Mouse (Mus musculus) liver, postnatal 0 days (tissue): ENCODE measurements around the gene Tacr1. TPM values are rescaled to one million over a fixed set of nuclear protein-coding genes. Genes with fewer than 3 reads are reported as not detected.

ENCODE experiments used
- ATAC-seq: fragments of 200-750 bp; cut with Nextera tagmentation; 2 replicates; pipeline ENCODE4 v1.8.0; 2017; ENCODE audit warnings: mild to moderate bottlenecking, moderate library complexity
- DNase-seq: peaks from one replicate; pipeline ENCODE4 v3.0.0-alpha.2; 2016
- H3K27ac ChIP-seq: fragments of 300-500 bp; sonication (generic); 2 replicates; pipeline ENCODE4 v1.5.1; 2014; ENCODE audit warnings: antibody characterized with exemption, moderate library complexity, mild to moderate bottlenecking, low read depth
- H3K27me3 ChIP-seq: fragments of 300-500 bp; sonication (generic); 2 replicates; pipeline ENCODE4 v1.6.1; 2014; ENCODE audit warnings: low read length, control low read depth, mixed read lengths; ENCODE audit not compliant: insufficient read depth
- H3K36me3 ChIP-seq: fragments of 300-500 bp; sonication (generic); replicated peaks from 2 replicates; pipeline ENCODE4 v1.6.1; 2014; ENCODE audit warnings: mild to moderate bottlenecking, control low read depth, low read length, moderate library complexity, mixed read lengths; ENCODE audit not compliant: insufficient read depth
- H3K4me1 ChIP-seq: fragments of 300-500 bp; sonication (generic); 2 replicates; pipeline ENCODE4 v1.6.1; 2014; ENCODE audit warnings: antibody characterized with exemption, mild to moderate bottlenecking, control low read depth; ENCODE audit not compliant: insufficient read depth
- H3K4me2 ChIP-seq: fragments of 300-500 bp; sonication (generic); 2 replicates; pipeline ENCODE4 v1.6.1; 2014; ENCODE audit warnings: low read depth, mild to moderate bottlenecking, low read length, moderate library complexity, mixed read lengths
- H3K4me3 ChIP-seq: fragments of 300-500 bp; sonication (generic); 2 replicates; pipeline ENCODE4 v1.5.1; 2014; ENCODE audit warnings: low read depth, low read length
- H3K9ac ChIP-seq: fragments of 300-500 bp; sonication (generic); replicated peaks from 2 replicates; pipeline ENCODE4 v1.6.1; 2014; ENCODE audit warnings: mild to moderate bottlenecking, moderate library complexity
- H3K9me3 ChIP-seq: fragments of 300-500 bp; sonication (generic); 2 replicates; pipeline ENCODE4 v1.6.1; 2016; ENCODE audit warnings: mild to moderate bottlenecking, control low read depth, low read length, mixed read lengths
- CTCF ChIP-seq: sonication (generic); IDR thresholded peaks from 2 replicates; pipeline ENCODE4 v1.5.1; 2016; ENCODE audit warnings: antibody characterized with exemption, low read depth
- EP300 ChIP-seq: IDR thresholded peaks from 2 replicates; pipeline ENCODE4 v1.6.1; 2016; ENCODE audit warnings: antibody characterized with exemption, low read depth, mild to moderate bottlenecking
- WGBS: fragments of 180-500 bp; shearing (Covaris S2); extraction: QIAGEN DNeasy Blood & Tissue Kit; methylation state at CpG from one replicate; pipeline ENCODE4 v1.1.7; 2014; ENCODE audit not compliant: insufficient replicate concordance; 5-methylcytosine and 5-hydroxymethylcytosine counted together
- polyA plus RNA-seq: library from polyadenylated mRNA; unstranded; fragments of >200 nt; fragmentation: Nextera tagmentation; extraction: Ambion mirVana; gene quantifications from 2 replicates; pipeline ENCODE4 v1.2.1, GENCODE M21; 2015

Tacr1 gene
- polyA plus RNA-seq, 1 experiment from 2014 or later = not detected

DNA sequence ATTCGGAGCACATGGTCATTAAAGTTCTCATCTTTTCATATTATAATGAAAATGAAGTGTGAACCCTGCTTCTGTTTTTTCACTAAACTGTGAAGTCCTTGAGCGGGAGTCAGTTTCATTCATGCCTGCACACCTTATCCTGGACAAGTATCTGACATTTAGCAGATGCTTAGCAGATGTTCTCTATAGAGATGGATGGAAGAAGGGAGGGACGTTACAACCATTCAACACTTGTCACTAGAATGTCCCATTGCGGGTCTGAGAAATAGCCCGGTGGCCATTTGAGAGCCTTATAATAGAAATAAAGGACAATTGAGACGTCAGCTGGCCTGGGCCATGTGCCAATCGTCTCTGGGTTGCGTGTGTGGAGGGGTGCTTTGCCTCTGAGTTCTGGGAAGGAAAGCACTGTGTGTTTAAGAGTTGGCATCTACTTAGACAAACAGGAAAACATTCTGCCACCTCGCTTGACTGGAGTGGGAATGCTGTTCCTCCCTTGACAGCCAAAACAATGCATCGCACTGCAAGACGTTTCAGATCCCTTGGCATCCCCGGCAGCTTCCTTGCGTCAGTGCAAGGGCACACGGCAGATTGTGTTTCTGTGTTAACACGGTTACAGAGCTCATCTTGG is 56.7 kb downstream of the Tacr1 start:
- no peak overlapping the region for H3K27ac ChIP-seq
- H3K9ac ChIP-seq = no peak overlapping the region
- ATAC-seq = no peak
- no peak overlapping the region for H3K4me2 ChIP-seq
- no peak for DNase-seq
- H3K36me3 ChIP-seq = no peaks in the 10 kb centered on the region
- TF ChIP-seq EP300 (no peak), CTCF (no peak)
- H3K27me3 ChIP-seq = no peaks in the 10 kb centered on the region
- H3K4me1 ChIP-seq = no peaks in the 10 kb centered on the region
- no peak overlapping the region for H3K4me3 ChIP-seq
- 78% methylated on average over 15 of the region's 15 CpGs for WGBS
- no peaks in the 10 kb centered on the region for H3K9me3 ChIP-seq

GRCm38 (mm10) chr6:82463171-82463570 is 61.0 kb downstream of the Tacr1 start:
- no peak overlapping the region for H3K9ac ChIP-seq
- no peaks in the 10 kb centered on the region for H3K27me3 ChIP-seq
- no peak for DNase-seq
- H3K9me3 ChIP-seq = no peaks in the 10 kb centered on the region
- 10% methylated on average over 4 of the region's 4 CpGs for WGBS
- no peak for ATAC-seq
- no peak for TF ChIP-seq CTCF
- TF ChIP-seq EP300 = no peak
- no peaks in the 10 kb centered on the region for H3K36me3 ChIP-seq
- H3K4me1 ChIP-seq = no peaks in the 10 kb centered on the region
- no peak overlapping the region for H3K4me3 ChIP-seq
- H3K27ac ChIP-seq = no peak overlapping the region
- no peak overlapping the region for H3K4me2 ChIP-seq

GRCm38 (mm10) chr6:82474477-82474876 is 72.3 kb downstream of the Tacr1 start:
- Histone ChIP-seq H3K27ac (no peak overlapping the region), H3K9ac (no peak overlapping the region), H3K4me3 (no peak overlapping the region), H3K9me3 (no peaks in the 10 kb centered on the region), H3K4me1 (no peaks in the 10 kb centered on the region), H3K27me3 (no peaks in the 10 kb centered on the region), H3K4me2 (no peak overlapping the region), H3K36me3 (no peaks in the 10 kb centered on the region)
- WGBS = 40% methylated on average over 6 of the region's 6 CpGs
- DNase-seq = no peak
- no peak for ATAC-seq
- TF ChIP-seq CTCF (no peak), EP300 (no peak)

GRCm38 (mm10) chr6:82483842-82484241 is 81.7 kb downstream of the Tacr1 start:
- H3K36me3 ChIP-seq = no peaks in the 10 kb centered on the region
- no peak overlapping the region for H3K4me2 ChIP-seq
- 80% methylated on average over 1 of the region's 1 CpGs for WGBS

GRCm38 (mm10) chr6:82494481-82494880 is 92.3 kb downstream of the Tacr1 start:
- Histone ChIP-seq H3K4me3 (no peak overlapping the region), H3K9me3 (no peaks in the 10 kb centered on the region), H3K4me2 (no peak overlapping the region), H3K27ac (no peak overlapping the region), H3K27me3 (no peaks in the 10 kb centered on the region), H3K9ac (no peak overlapping the region), H3K36me3 (no peaks in the 10 kb centered on the region), H3K4me1 (no peaks in the 10 kb centered on the region)
- DNase-seq (no peak), ATAC-seq (no peak)
- 61% methylated on average over 6 of the region's 6 CpGs for WGBS
- TF ChIP-seq EP300 = no peak
- TF ChIP-seq CTCF = no peak

More at GRCm38 (mm10) chr6:82483842-82484241, 81.7 kb downstream of the Tacr1 start:
- Histone ChIP-seq H3K4me3 (no peak overlapping the region), H3K27ac (no peak overlapping the region), H3K4me1 (no peaks in the 10 kb centered on the region), H3K9ac (no peak overlapping the region), H3K9me3 (no peaks in the 10 kb centered on the region), H3K27me3 (no peaks in the 10 kb centered on the region)
- TF ChIP-seq CTCF (no peak), EP300 (no peak)
- no peak for DNase-seq
- no peak for ATAC-seq

GRCm38 (mm10) chr6:82510843-82511416 is 108.8 kb downstream of the Tacr1 start:
- no peak for DNase-seq
- 70% methylated on average over 7 of the region's 7 CpGs for WGBS
- Histone ChIP-seq H3K27ac (no peak overlapping the region), H3K27me3 (no peaks in the 10 kb centered on the region), H3K36me3 (no peaks in the 10 kb centered on the region), H3K4me2 (no peak overlapping the region), H3K9me3 (no peaks in the 10 kb centered on the region), H3K9ac (no peak overlapping the region), H3K4me3 (no peak overlapping the region), H3K4me1 (no peaks in the 10 kb centered on the region)
- no peak for ATAC-seq
- TF ChIP-seq CTCF (no peak), EP300 (no peak)
